Mouse (Mus musculus) retina, embryonic 14.5 days (tissue): Measurements from ENCODE around the gene Gm21739.
"Not testable (repeated sequence)": the region's sequence is repeated elsewhere in the genome, so short reads cannot be mapped to it uniquely, and the experiment has no call there.

Experiments used
- DNase-seq: peaks from one replicate; pipeline ENCODE4 v3.0.0-alpha.2; 2015; ENCODE audit warnings: low spot score

Gm21739 gene

GRCm38 (mm10) chrY:44264344-44264743 lies at the start of gene Gm21739:
Gene Gm21739 (minus strand): TSS chrY:44264444.
- DNase-seq: not testable (repeated sequence)
